Mouse (Mus musculus): Measurements from ENCODE around the gene P2ry12.

- TF ChIP-seq CTCF (IDR thresholded peaks at IDR 0.05; ENCODE audit: low read depth, low read length) (no peak), POLR2A (IDR thresholded peaks at IDR 0.05; ENCODE audit: extremely low read depth, insufficient read depth, low read length) (no peak)
Measured at GRCm38 (mm10) chr3:59182129-59182528, 80.5 kb downstream of the P2ry12 start.
